20 mouse cellular contexts compared by ENCODE assay signal in the genomic region with DNA sequence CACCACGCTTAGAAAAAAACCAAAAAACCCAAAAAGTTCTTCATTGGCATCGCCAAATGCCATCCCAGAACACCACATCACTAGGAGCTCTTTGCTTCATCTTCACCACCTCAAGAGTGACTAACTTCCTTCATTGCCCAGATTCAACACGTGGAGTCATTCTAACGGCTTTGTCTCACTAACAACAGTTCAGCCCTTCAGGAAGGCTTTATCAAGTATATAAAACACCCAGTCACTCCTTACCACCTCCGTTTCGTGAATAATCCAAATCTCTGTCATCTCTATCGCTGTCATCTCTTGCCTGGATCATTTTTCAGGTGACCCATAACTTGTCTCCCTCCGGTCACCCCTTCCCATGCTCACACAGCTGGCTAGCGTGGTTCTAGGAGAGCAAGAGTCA.
DNase-seq lines count a peak whose midpoint lies in the region; TF ChIP-seq lines count a peak whose summit lies in the region.
"Had no signal": no experiment of that assay in that cellular context is flagged by ENCODE, and none has a peak within 500 bp of the region (broad histone marks: within the 10 kb centered on the region; RNA-seq: fewer than 3 reads in every experiment).

No protein-coding gene starts in this region.

- DNase-seq in heart, adult 11 months, result peak; percentile 73
- no peak for DNase-seq in heart, postnatal 36 days
- peak; percentile 39 for DNase-seq in thymus, postnatal 0 days (ENCODE audit: low spot score)
- DNase-seq in thymus, adult 2 months, result no peak
- peak; percentile 59 for DNase-seq in naive thymus-derived CD4-positive, alpha-beta T cell, adult 2 months (ENCODE audit: low read depth)
- DNase-seq in kidney, adult 11 months, result no peak
- DNase-seq: adrenal gland, adult 8-10 months; adrenal gland, postnatal 36 days; B cell, adult 2 months; cerebellum, adult 18-20 months; cerebellum, adult 9-10 months; cerebellum, postnatal 14 days; gastrocnemius, postnatal 10 days; gastrocnemius, postnatal 36 days; heart, adult 18-20 months had no signal

- no peak for TF ChIP-seq POLR2A in thymus, adult 2 months (IDR thresholded peaks at IDR 0.05; ENCODE audit: control insufficient read depth, extremely low read depth, insufficient read depth, low read length, poor library complexity)

- no peaks in the 10 kb centered on the region for H3K36me3 ChIP-seq in thymus, adult 2 months (ENCODE audit: control insufficient read depth, insufficient read depth, low read length)
- H3K36me3 ChIP-seq: hindbrain, embryonic 13.5 days had no signal

- H3K4me3 ChIP-seq in thymus, adult 2 months (ENCODE audit: control insufficient read depth, insufficient read depth, low read length), result no peak overlapping the region
- H3K4me3 ChIP-seq: forebrain, embryonic 10.5 days; forebrain, embryonic 13.5 days; heart, embryonic 13.5 days; hindbrain, embryonic 10.5 days; hindbrain, embryonic 13.5 days had no signal

- TF ChIP-seq CTCF in thymus, adult 2 months (IDR thresholded peaks at IDR 0.05; ENCODE audit: borderline replicate concordance, control insufficient read depth, extremely low read depth, insufficient read depth, low read length, poor library complexity), result no peak

- no peak overlapping the region for H3K27ac ChIP-seq in thymus, adult 2 months (ENCODE audit: control insufficient read depth, insufficient read depth, low read length)
- H3K27ac ChIP-seq: forebrain, embryonic 13.5 days; heart, embryonic 13.5 days; hindbrain, embryonic 13.5 days had no signal

- H3K27me3 ChIP-seq in thymus, adult 2 months (ENCODE audit: control insufficient read depth, insufficient read depth, low read length), result no peaks in the 10 kb centered on the region
- H3K27me3 ChIP-seq: forebrain, embryonic 13.5 days; heart, embryonic 13.5 days; hindbrain, embryonic 13.5 days had no signal

- intact Hi-C loops in heart, postnatal 36 days (cut with DNase I), result no loop called here

- peaks cover 50% of the 10 kb centered on the region for H3K4me1 ChIP-seq in thymus, adult 2 months (replicated peaks; ENCODE audit: control insufficient read depth, insufficient read depth, low read length)

- 29% methylated on average over 9 of the region's 9 CpGs for WGBS in thymus, adult 2 months

Comparison
In these comparisons a context has a peak if more than half of its experiments do, and no peak if none do; other contexts are left out.
1. DNase-seq: peak in heart, adult 11 months (single experiment), thymus, postnatal 0 days (single experiment) and naive thymus-derived CD4-positive, alpha-beta T cell, adult 2 months (single experiment); none in heart, postnatal 36 days (0 of 2), thymus, adult 2 months (single experiment) and kidney, adult 11 months (single experiment).